In genomic region chr2:118779065-118779464, GRCm38 (mm10) we compare ENCODE assay signal across 8 mouse cellular contexts. TPM values are rescaled to one million over a fixed set of nuclear protein-coding genes. Genes with fewer than 3 reads are reported as not detected.
DNase-seq lines count a peak whose midpoint lies in the region; ATAC-seq and TF ChIP-seq lines count a peak whose summit lies in the region.

No protein-coding gene starts in this region.

- H3K27ac ChIP-seq in hindbrain, embryonic 13.5 days: peak overlapping the region; percentile 91
- H3K27ac ChIP-seq in midbrain, postnatal 0 days (ENCODE audit: low read depth, low read length): peak overlapping the region; percentile 95

- no peaks in the 10 kb centered on the region for H3K9me3 ChIP-seq in hindbrain, embryonic 13.5 days
- H3K9me3 ChIP-seq in midbrain, postnatal 0 days (ENCODE audit: low read length): no peaks in the 10 kb centered on the region

- H3K36me3 ChIP-seq in hindbrain, embryonic 13.5 days: no peaks in the 10 kb centered on the region
- H3K36me3 ChIP-seq in midbrain, postnatal 0 days (ENCODE audit: insufficient read depth, low read length): no peaks in the 10 kb centered on the region

- ATAC-seq in hindbrain, embryonic 13.5 days (ENCODE audit: low FRiP score): peak; percentile 44
- peak; percentile 22; the same call in 1 of the 2 replicates for ATAC-seq in midbrain, postnatal 0 days (ENCODE audit: low FRiP score)

- H3K4me3 ChIP-seq in hindbrain, embryonic 13.5 days: peak overlapping the region; percentile 55
- peak overlapping the region; percentile 57 for H3K4me3 ChIP-seq in midbrain, postnatal 0 days (ENCODE audit: low read depth, low read length)

- H3K4me2 ChIP-seq in hindbrain, embryonic 13.5 days: peak overlapping the region; percentile 71
- peak overlapping the region; percentile 61 for H3K4me2 ChIP-seq in midbrain, postnatal 0 days (ENCODE audit: low read depth, low read length, poor library complexity, severe bottlenecking)

- WGBS in hindbrain, embryonic 13.5 days: 7% methylated on average over 10 of the region's 10 CpGs
- 10% methylated on average over 10 of the region's 10 CpGs for WGBS in midbrain, postnatal 0 days

- peak; percentile 18 for DNase-seq in kidney, adult 9 months
- no peak for DNase-seq in kidney, postnatal 14 days
- peak; percentile 72 for DNase-seq in cerebellum, adult 9-10 months
- no peak for DNase-seq in midbrain, postnatal 0 days (ENCODE audit: low spot score)
- no peak for DNase-seq in natural killer cell, adult 2 months (ENCODE audit: low spot score in 2 of 2)
- no peak for DNase-seq in retina, postnatal 1 day
- no peak for DNase-seq in spleen, postnatal 4 days (ENCODE audit: low spot score in 2 of 2)

- peak overlapping the region; percentile 81 for H3K9ac ChIP-seq in hindbrain, embryonic 13.5 days
- H3K9ac ChIP-seq in midbrain, postnatal 0 days (replicated peaks; ENCODE audit: low read length, poor library complexity, severe bottlenecking): 0 out of 2 replicates have a peak overlapping the region, but pooled peaks have one; percentile 29

- no peak for TF ChIP-seq CTCF in midbrain, postnatal 0 days (IDR thresholded peaks at IDR 0.05)

- peaks cover 34% of the 10 kb centered on the region for H3K4me1 ChIP-seq in hindbrain, embryonic 13.5 days (replicated peaks)
- 0 out of 2 replicates have a peak, but pooled peaks cover 5% of the 10 kb centered on the region for H3K4me1 ChIP-seq in midbrain, postnatal 0 days (ENCODE audit: insufficient read depth, low read length)

- H3K27me3 ChIP-seq in hindbrain, embryonic 13.5 days: no peaks in the 10 kb centered on the region
- H3K27me3 ChIP-seq in midbrain, postnatal 0 days (ENCODE audit: insufficient read depth, low read length): no peaks in the 10 kb centered on the region

RNA-seq across cellular contexts. Expression of gene Disp2, which starts 0.5 kb away (rescaled TPM):
- 37.3 and 41.5 TPM in 2 replicates for polyA plus RNA-seq in hindbrain, embryonic 13.5 days (2015; fragmentation: Nextera tagmentation; extraction: Ambion mirVana)
- 180 and 201 TPM in 2 replicates for total RNA-seq in midbrain, postnatal 0 days (2014; rRNA removed)
- 68.7 and 72.6 TPM in 2 replicates for polyA plus RNA-seq in midbrain, postnatal 0 days (2015; fragmentation: Nextera tagmentation; extraction: Ambion mirVana)

RNA-seq across cellular contexts. Expression of gene Phgr1, which starts 6.5 kb away (rescaled TPM):
- polyA plus RNA-seq in hindbrain, embryonic 13.5 days (2015; fragmentation: Nextera tagmentation; extraction: Ambion mirVana): not detected in 2 replicates
- total RNA-seq in midbrain, postnatal 0 days (2014; rRNA removed): not detected in 2 replicates
- polyA plus RNA-seq in midbrain, postnatal 0 days (2015; fragmentation: Nextera tagmentation; extraction: Ambion mirVana): not detected in 2 replicates

RNA-seq across cellular contexts. Expression of gene Ccdc9b, which starts 16.6 kb away (rescaled TPM):
- 1.2 and 1.4 TPM in 2 replicates for polyA plus RNA-seq in hindbrain, embryonic 13.5 days (2015; fragmentation: Nextera tagmentation; extraction: Ambion mirVana)
- 1.5 and 3.4 TPM in 2 replicates for total RNA-seq in midbrain, postnatal 0 days (2014; rRNA removed)
- polyA plus RNA-seq in midbrain, postnatal 0 days (2015; fragmentation: Nextera tagmentation; extraction: Ambion mirVana): 0.74 and 0.79 TPM in 2 replicates

RNA-seq across cellular contexts. Expression of gene Inafm2, which starts 33.5 kb away (rescaled TPM):
- 23.5 and 24.8 TPM in 2 replicates for polyA plus RNA-seq in hindbrain, embryonic 13.5 days (2015; fragmentation: Nextera tagmentation; extraction: Ambion mirVana)
- 13.5 and 17.4 TPM in 2 replicates for total RNA-seq in midbrain, postnatal 0 days (2014; rRNA removed)
- polyA plus RNA-seq in midbrain, postnatal 0 days (2015; fragmentation: Nextera tagmentation; extraction: Ambion mirVana): 12.6 and 13.3 TPM in 2 replicates

RNA-seq across cellular contexts. Expression of gene Knstrn, which starts 34.7 kb away (rescaled TPM):
- polyA plus RNA-seq in hindbrain, embryonic 13.5 days (2015; fragmentation: Nextera tagmentation; extraction: Ambion mirVana): 32.9 and 33.6 TPM in 2 replicates
- total RNA-seq in midbrain, postnatal 0 days (2014; rRNA removed): 3.1 and 4.5 TPM in 2 replicates
- 5.6 and 6.6 TPM in 2 replicates for polyA plus RNA-seq in midbrain, postnatal 0 days (2015; fragmentation: Nextera tagmentation; extraction: Ambion mirVana)

Comparison
In these comparisons a context has a peak if more than half of its experiments do, and no peak if none do; other contexts are left out.
1. DNase-seq: peak in kidney, adult 9 months (single experiment) and cerebellum, adult 9-10 months (single experiment); none in kidney, postnatal 14 days (single experiment), midbrain, postnatal 0 days (single experiment), natural killer cell, adult 2 months (0 of 2), retina, postnatal 1 day (single experiment) and spleen, postnatal 4 days (0 of 2).